Mouse (Mus musculus): ENCODE results near the gene Nthl1. TPM values are rescaled to one million over a fixed set of nuclear protein-coding genes. Genes with fewer than 3 reads are reported as not detected.

The Nthl1 gene
- total RNA-seq, 1 experiment = 39.4 TPM

- Histone ChIP-seq H3K4me1 (ENCODE audit: control insufficient read depth in 2 of 2, insufficient read depth in 2 of 2, low read length in 2 of 2, poor library complexity in 1 of 2) (peaks cover 7 to 23% of the 10 kb centered on the region in 2 experiments; a peak in 3 of 4 replicates), H3K9ac (ENCODE audit: insufficient read depth, low read depth, low read length, poor library complexity, severe bottlenecking) (peak overlapping the region; percentile 97), H3K4me3 (ENCODE audit: insufficient read depth in 1 of 2, low read depth in 1 of 2, low read length in 2 of 2, poor library complexity in 1 of 2, severe bottlenecking in 1 of 2) (peak overlapping the region; percentile 94 to 98), H3K27ac (ENCODE audit: insufficient read depth, low read depth, low read length, poor library complexity, severe bottlenecking) (peak overlapping the region; percentile 81), H3K9me3 (ENCODE audit: control insufficient read depth, insufficient read depth, low read depth, low read length) (no peaks in the 10 kb centered on the region), H3K36me3 (ENCODE audit: control insufficient read depth, insufficient read depth, low read length, poor library complexity, severe bottlenecking) (no peaks in the 10 kb centered on the region)
- no peak for DNase-seq (ENCODE audit: low read depth, low spot score)
- in situ Hi-C loops (cut with MboI; ENCODE audit: low sequenced_read_pairs in 2 of 2, unreplicated experiment in 2 of 2) = no loop called here
- TF ChIP-seq ZNF384 (IDR thresholded peaks at IDR 0.05; ENCODE audit: low read depth, low read length) (no peak), HCFC1 (IDR thresholded peaks at IDR 0.05; ENCODE audit: borderline replicate concordance, insufficient read depth, low read length) (no peak), MAFK (IDR thresholded peaks at IDR 0.05; ENCODE audit: insufficient read depth, low read depth, low read length) (no peak)
Observed at GRCm38 (mm10) chr17:24670246-24670844, 37.9 kb downstream of the Nthl1 start.

GRCm38 (mm10) chr17:24671346-24671745, 38.9 kb downstream of the Nthl1 start:
- TF ChIP-seq HCFC1 (IDR thresholded peaks at IDR 0.05; ENCODE audit: borderline replicate concordance, insufficient read depth, low read length) (no peak), ZNF384 (IDR thresholded peaks at IDR 0.05; ENCODE audit: low read depth, low read length) (no peak), CHD2 (IDR thresholded peaks at IDR 0.05; ENCODE audit: low read depth, low read length) (no peak)
- Histone ChIP-seq H3K36me3 (ENCODE audit: control insufficient read depth, insufficient read depth, low read length, poor library complexity, severe bottlenecking) (peaks cover 1% of the 10 kb centered on the region; the same call in 1 of the 2 replicates), H3K4me1 (ENCODE audit: control insufficient read depth in 2 of 2, insufficient read depth in 2 of 2, low read length in 2 of 2, poor library complexity in 1 of 2) (peaks cover 7 to 26% of the 10 kb centered on the region in 2 experiments; a peak in 3 of 4 replicates), H3K27ac (ENCODE audit: insufficient read depth, low read depth, low read length, poor library complexity, severe bottlenecking) (no peak overlapping the region), H3K4me3 (ENCODE audit: insufficient read depth in 1 of 2, low read depth in 1 of 2, low read length in 2 of 2, poor library complexity in 1 of 2, severe bottlenecking in 1 of 2) (no peak overlapping the region; a peak in 1 of 4 replicates), H3K9me3 (ENCODE audit: control insufficient read depth, insufficient read depth, low read depth, low read length) (no peaks in the 10 kb centered on the region), H3K9ac (ENCODE audit: insufficient read depth, low read depth, low read length, poor library complexity, severe bottlenecking) (no peak overlapping the region)
- DNase-seq (ENCODE audit: low read depth, low spot score) = no peak
- in situ Hi-C loops (cut with MboI; ENCODE audit: low sequenced_read_pairs in 2 of 2, unreplicated experiment in 2 of 2) = no loop called here

DNA sequence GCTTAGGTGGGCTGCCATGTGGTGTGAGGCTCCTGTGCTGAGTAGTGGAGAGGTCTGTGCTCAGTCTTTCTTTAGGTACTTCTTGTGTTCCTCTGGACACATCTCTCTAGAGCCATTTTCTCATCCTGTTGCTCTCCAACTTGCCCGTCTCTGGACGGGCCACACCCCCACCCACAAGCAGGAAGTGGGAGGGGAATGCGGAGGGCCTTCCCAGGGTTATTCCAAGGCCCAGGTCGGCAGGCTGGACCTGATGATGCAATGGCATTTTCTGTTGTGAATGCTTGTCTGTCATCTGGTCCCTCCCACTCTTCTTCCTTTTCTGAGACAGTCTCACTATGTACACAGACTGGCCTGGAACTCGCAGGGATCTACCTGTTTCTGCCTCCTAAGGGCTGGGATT, 39.7 kb downstream of the Nthl1 start:
- H3K27ac ChIP-seq (ENCODE audit: insufficient read depth, low read depth, low read length, poor library complexity, severe bottlenecking) = no peak overlapping the region
- peak overlapping the region; percentile 9 to 30; a peak in 2 of 4 replicates for H3K4me3 ChIP-seq (ENCODE audit: insufficient read depth in 1 of 2, low read depth in 1 of 2, low read length in 2 of 2, poor library complexity in 1 of 2, severe bottlenecking in 1 of 2)
- no peaks in the 10 kb centered on the region for H3K9me3 ChIP-seq (ENCODE audit: control insufficient read depth, insufficient read depth, low read depth, low read length)
- TF ChIP-seq CHD2 (IDR thresholded peaks at IDR 0.05; ENCODE audit: low read depth, low read length) (no peak), ZNF384 (IDR thresholded peaks at IDR 0.05; ENCODE audit: low read depth, low read length) (no peak), ZC3H11A (IDR thresholded peaks at IDR 0.05; ENCODE audit: borderline replicate concordance, low read depth, low read length) (no peak), HCFC1 (IDR thresholded peaks at IDR 0.05; ENCODE audit: borderline replicate concordance, insufficient read depth, low read length) (no peak), MAFK (IDR thresholded peaks at IDR 0.05; ENCODE audit: insufficient read depth, low read depth, low read length) (no peak)
- no peak for DNase-seq (ENCODE audit: low read depth, low spot score)
- peaks cover 9% of the 10 kb centered on the region for H3K36me3 ChIP-seq (ENCODE audit: control insufficient read depth, insufficient read depth, low read length, poor library complexity, severe bottlenecking)
- peaks cover 7 to 29% of the 10 kb centered on the region in 2 experiments; a peak in 3 of 4 replicates for H3K4me1 ChIP-seq (ENCODE audit: control insufficient read depth in 2 of 2, insufficient read depth in 2 of 2, low read length in 2 of 2, poor library complexity in 1 of 2)
- in situ Hi-C loops (cut with MboI; ENCODE audit: low sequenced_read_pairs in 2 of 2, unreplicated experiment in 2 of 2) = no loop called here
- H3K9ac ChIP-seq (ENCODE audit: insufficient read depth, low read depth, low read length, poor library complexity, severe bottlenecking) = no peak overlapping the region

DNA sequence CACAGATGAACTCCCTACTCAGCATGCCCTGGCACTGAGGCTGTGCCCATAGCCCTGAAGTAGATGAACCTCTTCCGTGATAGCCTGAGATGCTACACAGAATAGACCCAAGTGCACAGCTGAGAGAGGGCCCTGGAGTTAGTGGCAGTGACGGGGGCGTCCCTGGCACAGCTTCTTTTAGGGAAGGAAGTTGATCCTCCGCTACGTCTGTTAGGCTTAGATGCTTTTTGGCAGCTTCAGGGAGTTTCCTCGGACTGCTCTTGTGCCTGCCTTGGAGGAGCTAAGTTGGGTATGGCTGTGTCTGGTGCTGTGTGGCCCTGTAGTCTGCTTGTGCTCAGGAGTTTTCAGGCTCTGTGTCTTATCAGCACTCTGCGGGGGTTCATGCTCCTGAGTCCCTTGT, 41.8 kb downstream of the Nthl1 start:
- peaks cover 5 to 31% of the 10 kb centered on the region in 2 experiments; a peak in 3 of 4 replicates for H3K4me1 ChIP-seq (ENCODE audit: control insufficient read depth in 2 of 2, insufficient read depth in 2 of 2, low read length in 2 of 2, poor library complexity in 1 of 2)
- H3K27ac ChIP-seq (ENCODE audit: insufficient read depth, low read depth, low read length, poor library complexity, severe bottlenecking) = no peak overlapping the region
- peak overlapping the region; percentile 8; the same call in 1 of the 2 replicates for H3K9ac ChIP-seq (ENCODE audit: insufficient read depth, low read depth, low read length, poor library complexity, severe bottlenecking)
- H3K4me3 ChIP-seq (ENCODE audit: insufficient read depth in 1 of 2, low read depth in 1 of 2, low read length in 2 of 2, poor library complexity in 1 of 2, severe bottlenecking in 1 of 2) = 0 out of 4 replicates have a peak overlapping the region, but pooled peaks of 1 of the 2 experiments have one; percentile 1
- TF ChIP-seq ZC3H11A (IDR thresholded peaks at IDR 0.05; ENCODE audit: borderline replicate concordance, low read depth, low read length) (no peak), HCFC1 (IDR thresholded peaks at IDR 0.05; ENCODE audit: borderline replicate concordance, insufficient read depth, low read length) (no peak), ZNF384 (IDR thresholded peaks at IDR 0.05; ENCODE audit: low read depth, low read length) (no peak), CHD2 (IDR thresholded peaks at IDR 0.05; ENCODE audit: low read depth, low read length) (no peak), MAFK (IDR thresholded peaks at IDR 0.05; ENCODE audit: insufficient read depth, low read depth, low read length) (no peak)
- in situ Hi-C loops (cut with MboI; ENCODE audit: low sequenced_read_pairs in 2 of 2, unreplicated experiment in 2 of 2) = no loop called here
- DNase-seq (ENCODE audit: low read depth, low spot score) = no peak
- H3K9me3 ChIP-seq (ENCODE audit: control insufficient read depth, insufficient read depth, low read depth, low read length) = no peaks in the 10 kb centered on the region
- peaks cover 28% of the 10 kb centered on the region for H3K36me3 ChIP-seq (ENCODE audit: control insufficient read depth, insufficient read depth, low read length, poor library complexity, severe bottlenecking)

Measured in ES-E14 (cell line).